Mouse (Mus musculus): ENCODE results near the gene Ano6. TPM values are rescaled to one million over a fixed set of nuclear protein-coding genes. Genes with fewer than 3 reads are reported as not detected.

Ano6 gene
- total RNA-seq, 1 experiment from 2014 or later: 33.6 TPM

GRCm38 (mm10) chr15:95921072-95921471 lies 130.4 kb downstream of the Ano6 start:
- ATAC-seq (replicated peaks in 1 of 2; ENCODE audit: insufficient read depth in 1 of 2, low FRiP score in 2 of 2, low TSS enrichment in 1 of 2, low read depth in 1 of 2, poor library complexity in 2 of 2, severe bottlenecking in 2 of 2): no peak

- no peak for ATAC-seq (replicated peaks in 1 of 2; ENCODE audit: insufficient read depth in 1 of 2, low FRiP score in 2 of 2, low TSS enrichment in 1 of 2, low read depth in 1 of 2, poor library complexity in 2 of 2, severe bottlenecking in 2 of 2)
Observed at GRCm38 (mm10) chr15:95921639-95922038, 131.0 kb downstream of the Ano6 start.

- ATAC-seq (replicated peaks in 1 of 2; ENCODE audit: insufficient read depth in 1 of 2, low FRiP score in 2 of 2, low TSS enrichment in 1 of 2, low read depth in 1 of 2, poor library complexity in 2 of 2, severe bottlenecking in 2 of 2): no peak
Observed at GRCm38 (mm10) chr15:95922558-95922957, 131.9 kb downstream of the Ano6 start.

GRCm38 (mm10) chr15:95925334-95925986 lies 134.8 kb downstream of the Ano6 start:
- peak; percentile 66 to 68 for ATAC-seq (replicated peaks in 1 of 2; ENCODE audit: insufficient read depth in 1 of 2, low FRiP score in 2 of 2, low TSS enrichment in 1 of 2, low read depth in 1 of 2, poor library complexity in 2 of 2, severe bottlenecking in 2 of 2)

DNA sequence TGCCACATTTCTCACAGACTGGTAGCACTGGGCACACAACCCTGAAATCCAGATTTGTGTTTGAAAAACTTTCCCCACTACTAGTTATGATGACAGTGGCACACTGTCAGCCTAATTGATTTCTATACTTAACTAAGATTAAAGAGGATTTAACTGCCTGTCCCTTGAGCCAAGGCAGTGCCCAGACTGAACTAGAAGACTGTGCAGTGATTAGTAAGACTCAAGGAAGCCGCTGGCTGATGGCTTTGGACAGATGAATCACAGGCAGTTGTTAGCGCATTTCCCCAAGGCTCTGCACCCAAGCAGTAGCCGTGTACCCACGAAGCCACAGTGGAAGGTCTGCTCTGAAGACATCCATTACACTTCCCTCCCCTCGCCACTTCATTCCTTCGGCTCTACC lies 138.4 kb downstream of the Ano6 start:
- no peak for ATAC-seq (replicated peaks in 1 of 2; ENCODE audit: insufficient read depth in 1 of 2, low FRiP score in 2 of 2, low TSS enrichment in 1 of 2, low read depth in 1 of 2, poor library complexity in 2 of 2, severe bottlenecking in 2 of 2)

GRCm38 (mm10) chr15:95931013-95931775 lies 140.6 kb downstream of the Ano6 start:
- ATAC-seq (replicated peaks in 1 of 2; ENCODE audit: insufficient read depth in 1 of 2, low FRiP score in 2 of 2, low TSS enrichment in 1 of 2, low read depth in 1 of 2, poor library complexity in 2 of 2, severe bottlenecking in 2 of 2): no peak

DNA sequence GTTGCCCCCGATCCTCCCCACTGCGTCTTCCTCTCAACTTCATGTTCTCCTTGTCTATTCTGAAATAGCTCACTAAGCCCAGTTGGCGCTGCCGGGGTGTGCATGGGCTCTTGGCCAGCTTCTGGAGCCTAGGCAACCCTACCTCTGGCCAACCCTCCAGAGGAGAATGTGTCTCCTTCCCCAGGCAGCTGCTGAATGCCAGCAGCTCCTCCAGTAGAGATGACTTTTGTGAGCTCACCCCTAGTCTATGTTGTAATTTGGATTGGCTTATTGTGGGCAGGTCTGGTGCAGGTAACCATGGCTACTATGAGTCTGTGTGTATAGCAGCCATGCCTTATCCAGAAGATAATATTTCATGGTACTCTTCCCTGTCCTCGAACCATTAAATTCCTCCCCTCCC lies 141.7 kb downstream of the Ano6 start:
- ATAC-seq (replicated peaks in 1 of 2; ENCODE audit: insufficient read depth in 1 of 2, low FRiP score in 2 of 2, low TSS enrichment in 1 of 2, low read depth in 1 of 2, poor library complexity in 2 of 2, severe bottlenecking in 2 of 2): no peak

DNA sequence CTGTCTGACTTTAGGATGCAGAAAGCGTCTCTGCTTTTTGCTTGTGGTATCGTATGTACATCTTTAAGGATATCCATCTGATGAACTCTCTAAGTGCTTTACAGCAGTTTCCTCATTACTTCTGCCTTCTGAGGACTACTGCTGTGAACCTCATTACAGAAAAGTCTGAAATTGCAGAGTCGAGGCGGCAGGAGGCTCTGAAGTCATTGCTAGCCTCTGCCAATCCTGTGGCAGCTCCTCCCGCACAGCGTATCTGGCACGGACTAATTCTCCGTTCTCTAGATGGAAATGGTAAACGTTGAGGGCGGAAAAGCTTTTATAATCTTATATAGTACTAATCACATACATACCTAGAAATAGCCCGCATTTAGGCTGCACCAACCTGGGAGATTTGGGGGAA lies 144.5 kb downstream of the Ano6 start:
- ATAC-seq (replicated peaks in 1 of 2; ENCODE audit: insufficient read depth in 1 of 2, low FRiP score in 2 of 2, low TSS enrichment in 1 of 2, low read depth in 1 of 2, poor library complexity in 2 of 2, severe bottlenecking in 2 of 2): no peak

DNA sequence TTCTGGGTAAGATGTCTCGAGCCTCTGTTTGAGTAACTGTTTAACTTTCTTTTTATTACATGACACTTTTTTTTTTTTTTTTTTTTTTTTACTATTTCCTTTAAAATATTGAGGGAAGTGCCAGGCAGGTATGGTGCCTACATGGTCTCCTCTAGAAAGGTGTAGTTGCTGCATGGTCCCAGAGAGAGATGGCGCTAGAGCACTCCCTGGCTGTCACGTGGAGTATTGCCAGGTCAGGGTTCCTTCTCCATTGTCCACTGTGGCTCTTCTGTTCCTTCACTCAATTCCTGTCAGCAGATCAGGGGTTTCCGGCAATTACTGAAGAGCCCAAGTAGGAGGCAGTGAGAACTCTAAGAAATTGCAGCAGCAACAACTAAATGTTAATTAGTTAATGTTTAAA lies 152.8 kb downstream of the Ano6 start:
- ATAC-seq (replicated peaks in 1 of 2; ENCODE audit: insufficient read depth in 1 of 2, low FRiP score in 2 of 2, low TSS enrichment in 1 of 2, low read depth in 1 of 2, poor library complexity in 2 of 2, severe bottlenecking in 2 of 2): peak; percentile 49 to 70; a peak in 2 of 4 replicates

DNA sequence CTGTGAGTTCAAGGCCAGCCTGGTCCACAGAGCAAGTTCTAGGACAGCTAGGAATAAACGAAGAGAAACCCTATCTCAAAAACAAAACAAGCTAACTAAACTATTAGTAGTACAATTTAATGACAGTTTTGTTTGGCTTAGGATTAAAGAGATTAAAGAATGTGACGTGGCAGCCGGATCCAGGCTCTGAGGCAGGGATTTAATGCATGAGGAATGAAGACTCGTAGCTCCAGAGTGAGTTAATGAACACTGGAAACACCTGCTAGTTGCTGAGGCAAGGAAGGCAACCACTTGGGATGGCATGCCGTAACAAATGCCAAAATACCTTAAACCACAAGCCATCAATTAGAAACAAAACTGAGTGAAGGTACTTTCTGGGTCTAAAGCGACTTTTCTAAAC lies 153.7 kb downstream of the Ano6 start:
- ATAC-seq (replicated peaks in 1 of 2; ENCODE audit: insufficient read depth in 1 of 2, low FRiP score in 2 of 2, low TSS enrichment in 1 of 2, low read depth in 1 of 2, poor library complexity in 2 of 2, severe bottlenecking in 2 of 2): no peak

GRCm38 (mm10) chr15:95945951-95946708 lies 155.5 kb downstream of the Ano6 start:
- no peak for ATAC-seq (replicated peaks in 1 of 2; ENCODE audit: insufficient read depth in 1 of 2, low FRiP score in 2 of 2, low TSS enrichment in 1 of 2, low read depth in 1 of 2, poor library complexity in 2 of 2, severe bottlenecking in 2 of 2)

DNA sequence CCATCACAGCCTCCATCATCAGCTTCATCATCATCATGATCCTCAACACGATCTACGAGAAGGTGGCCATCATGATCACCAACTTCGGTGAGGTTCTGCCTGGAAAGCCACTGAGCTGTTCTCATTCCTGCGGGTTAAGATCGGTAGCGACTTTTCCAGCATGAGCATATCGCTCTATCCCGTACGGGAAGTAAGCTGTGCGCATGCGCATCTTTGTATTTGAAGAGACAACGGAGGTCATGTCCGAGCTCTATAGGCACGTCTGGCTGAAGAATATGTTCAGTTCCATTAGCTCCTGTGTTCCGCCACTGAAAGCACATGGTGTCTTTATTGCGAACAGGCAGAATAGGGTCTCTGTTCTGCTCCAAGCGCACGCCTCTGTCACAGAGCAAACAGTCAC lies 157.8 kb downstream of the Ano6 start:
- no peak for ATAC-seq (replicated peaks in 1 of 2; ENCODE audit: insufficient read depth in 1 of 2, low FRiP score in 2 of 2, low TSS enrichment in 1 of 2, low read depth in 1 of 2, poor library complexity in 2 of 2, severe bottlenecking in 2 of 2)

DNA sequence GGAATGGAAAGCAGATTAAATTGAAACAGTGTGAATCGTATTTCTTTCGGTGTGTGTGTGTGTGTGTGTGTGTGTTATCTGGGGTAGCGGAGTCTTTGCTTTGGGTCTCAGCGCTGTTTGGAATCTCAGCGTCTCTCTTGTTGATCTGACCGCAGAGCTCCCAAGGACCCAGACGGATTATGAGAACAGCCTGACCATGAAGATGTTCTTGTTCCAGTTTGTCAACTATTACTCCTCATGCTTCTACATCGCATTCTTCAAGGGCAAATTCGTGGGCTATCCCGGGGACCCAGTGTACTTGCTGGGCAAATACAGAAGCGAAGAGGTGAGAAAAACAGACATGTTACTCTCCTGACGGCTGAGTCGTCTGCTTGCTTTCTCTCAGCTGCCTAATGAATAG lies 158.7 kb downstream of the Ano6 start:
- no peak for ATAC-seq (replicated peaks in 1 of 2; ENCODE audit: insufficient read depth in 1 of 2, low FRiP score in 2 of 2, low TSS enrichment in 1 of 2, low read depth in 1 of 2, poor library complexity in 2 of 2, severe bottlenecking in 2 of 2)

DNA sequence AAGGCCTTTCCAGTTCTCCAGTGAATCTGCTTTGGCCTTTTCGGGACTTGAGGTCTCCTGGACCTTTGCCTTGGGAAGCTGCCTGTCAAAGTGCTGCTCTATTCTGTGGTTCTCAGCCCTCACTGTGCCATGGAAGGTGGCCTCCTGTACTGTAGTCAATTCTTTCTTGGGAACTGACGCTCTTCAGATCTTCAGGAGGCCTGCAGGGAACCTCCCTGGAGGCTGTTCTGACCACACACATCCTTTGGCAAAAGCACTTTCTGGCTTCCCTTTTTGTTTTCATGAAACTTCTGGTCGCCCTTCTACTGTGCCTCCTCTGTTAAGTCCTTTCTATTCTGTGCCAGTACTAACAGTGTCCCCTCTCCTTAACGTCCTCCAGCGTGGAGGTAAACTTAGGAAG lies 160.9 kb downstream of the Ano6 start:
- ATAC-seq (replicated peaks in 1 of 2; ENCODE audit: insufficient read depth in 1 of 2, low FRiP score in 2 of 2, low TSS enrichment in 1 of 2, low read depth in 1 of 2, poor library complexity in 2 of 2, severe bottlenecking in 2 of 2): peak; percentile 50 to 60

- ATAC-seq (replicated peaks in 1 of 2; ENCODE audit: insufficient read depth in 1 of 2, low FRiP score in 2 of 2, low TSS enrichment in 1 of 2, low read depth in 1 of 2, poor library complexity in 2 of 2, severe bottlenecking in 2 of 2): no peak
Observed at GRCm38 (mm10) chr15:95956692-95957091, 166.0 kb downstream of the Ano6 start.

- no peak for ATAC-seq (replicated peaks in 1 of 2; ENCODE audit: insufficient read depth in 1 of 2, low FRiP score in 2 of 2, low TSS enrichment in 1 of 2, low read depth in 1 of 2, poor library complexity in 2 of 2, severe bottlenecking in 2 of 2)
Observed at GRCm38 (mm10) chr15:95962411-95963123, 171.9 kb downstream of the Ano6 start.

GRCm38 (mm10) chr15:95963124-95963482 lies 172.5 kb downstream of the Ano6 start:
- peak in 1 of 2 experiments; percentile 54; a peak in 2 of 4 replicates for ATAC-seq (replicated peaks in 1 of 2; ENCODE audit: insufficient read depth in 1 of 2, low FRiP score in 2 of 2, low TSS enrichment in 1 of 2, low read depth in 1 of 2, poor library complexity in 2 of 2, severe bottlenecking in 2 of 2)
